Mouse (Mus musculus): Measurements from ENCODE around the gene Hmgb1. TPM values are rescaled to one million over a fixed set of nuclear protein-coding genes. Genes with fewer than 3 reads are reported as not detected.

The Hmgb1 gene
- polyA plus RNA-seq, 1 experiment, result 88.6 TPM

- H3K27me3 ChIP-seq (ENCODE audit: control insufficient read depth, insufficient read depth, insufficient read length), result no peaks in the 10 kb centered on the region
- H3ac ChIP-seq (ENCODE audit: control insufficient read depth, insufficient read length), result no peak overlapping the region
- no peak overlapping the region for H3K4me3 ChIP-seq
- no peaks in the 10 kb centered on the region for H3K36me3 ChIP-seq (ENCODE audit: control insufficient read depth, insufficient read depth)
- H3K4me2 ChIP-seq (ENCODE audit: low read depth), result no peak overlapping the region
- TF ChIP-seq MYOD1 (IDR thresholded peaks at IDR 0.05; ENCODE audit: control insufficient read depth in 1 of 3, insufficient read length in 2 of 3, low read depth in 2 of 3), result no peak
- TF ChIP-seq REST (IDR thresholded peaks at IDR 0.05; ENCODE audit: insufficient read depth, insufficient read length), result no peak
- no peak for TF ChIP-seq USF1 (IDR thresholded peaks at IDR 0.05; ENCODE audit: low read depth)
- TF ChIP-seq MYOG (IDR thresholded peaks at IDR 0.05; ENCODE audit: control insufficient read depth in 1 of 3, insufficient read depth in 1 of 3, insufficient read length in 2 of 3, low read depth in 2 of 3), result no peak
- no peak for TF ChIP-seq CEBPB (IDR thresholded peaks at IDR 0.05; ENCODE audit: insufficient read depth, poor library complexity, severe bottlenecking)
- no peak for TF ChIP-seq POLR2AphosphoS2 (IDR thresholded peaks at IDR 0.05; ENCODE audit: insufficient read length, low read depth)
- no peak for TF ChIP-seq MAX (IDR thresholded peaks at IDR 0.05; ENCODE audit: low read depth)
- no peak for TF ChIP-seq TCF3 (IDR thresholded peaks at IDR 0.05; ENCODE audit: insufficient read length, low read depth)
- no peak for TF ChIP-seq SRF (IDR thresholded peaks at IDR 0.05; ENCODE audit: control insufficient read depth, insufficient read length, low read depth)
- no peak for TF ChIP-seq TCF12 (IDR thresholded peaks at IDR 0.05; ENCODE audit: insufficient read depth, poor library complexity, severe bottlenecking)
- no peak for TF ChIP-seq E2F4 (IDR thresholded peaks at IDR 0.05; ENCODE audit: insufficient read depth)
- no peak for TF ChIP-seq POLR2A (IDR thresholded peaks at IDR 0.05; ENCODE audit: insufficient read length, low read depth)
- H3K79me2 ChIP-seq (ENCODE audit: control insufficient read depth, insufficient read depth), result no peaks in the 10 kb centered on the region
These were observed 115.5 kb downstream of the Hmgb1 start for GRCm38 (mm10) chr5:149068745-149069144.

- no peak overlapping the region for H3K4me2 ChIP-seq (ENCODE audit: low read depth)
- no peak overlapping the region for H3K4me3 ChIP-seq
- no peak overlapping the region for H3ac ChIP-seq (ENCODE audit: control insufficient read depth, insufficient read length)
- H3K79me2 ChIP-seq (ENCODE audit: control insufficient read depth, insufficient read depth), result no peaks in the 10 kb centered on the region
- TF ChIP-seq POLR2AphosphoS2 (IDR thresholded peaks at IDR 0.05; ENCODE audit: insufficient read length, low read depth) (no peak), MAX (IDR thresholded peaks at IDR 0.05; ENCODE audit: low read depth) (no peak), E2F4 (IDR thresholded peaks at IDR 0.05; ENCODE audit: insufficient read depth) (no peak), MYOD1 (IDR thresholded peaks at IDR 0.05; ENCODE audit: control insufficient read depth in 1 of 3, insufficient read length in 2 of 3, low read depth in 2 of 3) (no peak), USF1 (IDR thresholded peaks at IDR 0.05; ENCODE audit: low read depth) (no peak), MYOG (IDR thresholded peaks at IDR 0.05; ENCODE audit: control insufficient read depth in 1 of 3, insufficient read depth in 1 of 3, insufficient read length in 2 of 3, low read depth in 2 of 3) (no peak), TCF12 (IDR thresholded peaks at IDR 0.05; ENCODE audit: insufficient read depth, poor library complexity, severe bottlenecking) (no peak), CEBPB (IDR thresholded peaks at IDR 0.05; ENCODE audit: insufficient read depth, poor library complexity, severe bottlenecking) (no peak), SRF (IDR thresholded peaks at IDR 0.05; ENCODE audit: control insufficient read depth, insufficient read length, low read depth) (no peak), TCF3 (IDR thresholded peaks at IDR 0.05; ENCODE audit: insufficient read length, low read depth) (no peak), REST (IDR thresholded peaks at IDR 0.05; ENCODE audit: insufficient read depth, insufficient read length) (no peak), POLR2A (IDR thresholded peaks at IDR 0.05; ENCODE audit: insufficient read length, low read depth) (no peak)
- no peaks in the 10 kb centered on the region for H3K27me3 ChIP-seq (ENCODE audit: control insufficient read depth, insufficient read depth, insufficient read length)
- H3K36me3 ChIP-seq (ENCODE audit: control insufficient read depth, insufficient read depth), result no peaks in the 10 kb centered on the region
These were observed 116.0 kb downstream of the Hmgb1 start for GRCm38 (mm10) chr5:149068247-149068740.

GRCm38 (mm10) chr5:149067501-149067961 is 116.8 kb downstream of the Hmgb1 start:
- Histone ChIP-seq H3K79me2 (ENCODE audit: control insufficient read depth, insufficient read depth) (no peaks in the 10 kb centered on the region), H3K4me3 (no peak overlapping the region), H3K36me3 (ENCODE audit: control insufficient read depth, insufficient read depth) (no peaks in the 10 kb centered on the region), H3K27me3 (ENCODE audit: control insufficient read depth, insufficient read depth, insufficient read length) (no peaks in the 10 kb centered on the region), H3ac (ENCODE audit: control insufficient read depth, insufficient read length) (no peak overlapping the region), H3K4me2 (ENCODE audit: low read depth) (no peak overlapping the region)
- TF ChIP-seq CEBPB (IDR thresholded peaks at IDR 0.05; ENCODE audit: insufficient read depth, poor library complexity, severe bottlenecking), result no peak
- TF ChIP-seq E2F4 (IDR thresholded peaks at IDR 0.05; ENCODE audit: insufficient read depth), result no peak
- no peak for TF ChIP-seq SRF (IDR thresholded peaks at IDR 0.05; ENCODE audit: control insufficient read depth, insufficient read length, low read depth)
- TF ChIP-seq MYOD1 (IDR thresholded peaks at IDR 0.05; ENCODE audit: control insufficient read depth in 1 of 3, insufficient read length in 2 of 3, low read depth in 2 of 3), result no peak
- no peak for TF ChIP-seq TCF12 (IDR thresholded peaks at IDR 0.05; ENCODE audit: insufficient read depth, poor library complexity, severe bottlenecking)
- no peak for TF ChIP-seq MAX (IDR thresholded peaks at IDR 0.05; ENCODE audit: low read depth)
- TF ChIP-seq POLR2A (IDR thresholded peaks at IDR 0.05; ENCODE audit: insufficient read length, low read depth), result no peak
- TF ChIP-seq POLR2AphosphoS2 (IDR thresholded peaks at IDR 0.05; ENCODE audit: insufficient read length, low read depth), result no peak
- TF ChIP-seq TCF3 (IDR thresholded peaks at IDR 0.05; ENCODE audit: insufficient read length, low read depth), result no peak
- no peak for TF ChIP-seq REST (IDR thresholded peaks at IDR 0.05; ENCODE audit: insufficient read depth, insufficient read length)
- no peak for TF ChIP-seq USF1 (IDR thresholded peaks at IDR 0.05; ENCODE audit: low read depth)
- TF ChIP-seq MYOG (IDR thresholded peaks at IDR 0.05; ENCODE audit: control insufficient read depth in 1 of 3, insufficient read depth in 1 of 3, insufficient read length in 2 of 3, low read depth in 2 of 3), result no peak

- no peak overlapping the region for H3ac ChIP-seq (ENCODE audit: control insufficient read depth, insufficient read length)
- no peaks in the 10 kb centered on the region for H3K36me3 ChIP-seq (ENCODE audit: control insufficient read depth, insufficient read depth)
- H3K4me3 ChIP-seq, result no peak overlapping the region
- TF ChIP-seq USF1 (IDR thresholded peaks at IDR 0.05; ENCODE audit: low read depth) (no peak), REST (IDR thresholded peaks at IDR 0.05; ENCODE audit: insufficient read depth, insufficient read length) (no peak), POLR2AphosphoS2 (IDR thresholded peaks at IDR 0.05; ENCODE audit: insufficient read length, low read depth) (no peak), TCF3 (IDR thresholded peaks at IDR 0.05; ENCODE audit: insufficient read length, low read depth) (no peak), MYOD1 (IDR thresholded peaks at IDR 0.05; ENCODE audit: control insufficient read depth in 1 of 3, insufficient read length in 2 of 3, low read depth in 2 of 3) (no peak)
- no peaks in the 10 kb centered on the region for H3K79me2 ChIP-seq (ENCODE audit: control insufficient read depth, insufficient read depth)
- H3K4me2 ChIP-seq (ENCODE audit: low read depth), result no peak overlapping the region
- H3K27me3 ChIP-seq (ENCODE audit: control insufficient read depth, insufficient read depth, insufficient read length), result no peaks in the 10 kb centered on the region
These were observed 121.5 kb downstream of the Hmgb1 start for GRCm38 (mm10) chr5:149062833-149063232.
